Mouse (Mus musculus) hindbrain, postnatal 0 days (tissue): ENCODE measurements around the gene Gm20721. TPM values are rescaled to one million over a fixed set of nuclear protein-coding genes. Genes with fewer than 3 reads are reported as not detected.
"Not testable (repeated sequence)": the region's sequence is repeated elsewhere in the genome, so short reads cannot be mapped to it uniquely, and the experiment has no call there.

ENCODE experiments used
- ATAC-seq: fragments of 200-750 bp; cut with Nextera tagmentation; 2 replicates; pipeline ENCODE4 v1.8.0; 2017; ENCODE audit warnings: mild to moderate bottlenecking, moderate TSS enrichment, moderate library complexity
- DNase-seq: peaks from one replicate; pipeline ENCODE4 v3.0.0-alpha.2; 2015; ENCODE audit warnings: low spot score
- H3K27ac ChIP-seq: fragments of 300-500 bp; sonication (generic); 2 replicates; pipeline ENCODE4 v1.5.1; 2014; ENCODE audit warnings: mild to moderate bottlenecking
- H3K27me3 ChIP-seq: fragments of 300-500 bp; sonication (generic); 2 replicates; pipeline ENCODE4 v1.6.1; 2014; ENCODE audit warnings: low read length, mixed read lengths; ENCODE audit not compliant: insufficient read depth
- H3K36me3 ChIP-seq: fragments of 300-500 bp; sonication (generic); 2 replicates; pipeline ENCODE4 v1.6.1; 2014; ENCODE audit warnings: low read length, mixed read lengths; ENCODE audit not compliant: insufficient read depth
- H3K4me1 ChIP-seq: fragments of 300-500 bp; sonication (generic); 2 replicates; pipeline ENCODE4 v1.6.1; 2014; ENCODE audit warnings: antibody characterized with exemption, low read length, mixed read lengths; ENCODE audit not compliant: insufficient read depth
- H3K4me2 ChIP-seq: fragments of 300-500 bp; sonication (generic); 2 replicates; pipeline ENCODE4 v1.6.1; 2014; ENCODE audit warnings: low read depth, mild to moderate bottlenecking, low read length, moderate library complexity, mixed read lengths
- H3K4me3 ChIP-seq: fragments of 300-500 bp; sonication (generic); 2 replicates; pipeline ENCODE4 v1.5.1; 2014; ENCODE audit warnings: low read length
- H3K9ac ChIP-seq: fragments of 300-500 bp; sonication (generic); replicated peaks from 2 replicates; pipeline ENCODE4 v1.6.1; 2014; ENCODE audit warnings: mild to moderate bottlenecking, low read length, moderate library complexity, mixed read lengths
- H3K9me3 ChIP-seq: fragments of 300-500 bp; sonication (generic); 2 replicates; pipeline ENCODE4 v1.6.1; 2016; ENCODE audit warnings: low read length, mixed read lengths
- CTCF ChIP-seq: IDR thresholded peaks from 2 replicates; pipeline ENCODE4 v1.5.1; 2016; ENCODE audit warnings: antibody characterized with exemption, control low read depth, low read depth
- WGBS: fragments of 180-500 bp; shearing (Covaris S2); extraction: QIAGEN DNeasy Blood & Tissue Kit; methylation state at CpG from one replicate; pipeline ENCODE4 v1.1.7; 2014; 5-methylcytosine and 5-hydroxymethylcytosine counted together
- polyA plus RNA-seq: library from polyadenylated mRNA; unstranded; fragments of >200 nt; fragmentation: Nextera tagmentation; extraction: Ambion mirVana; gene quantifications from 2 replicates; pipeline ENCODE4 v1.2.1, GENCODE M21; 2015
- total RNA-seq: library from RNA; depleted of rRNA; stranded (reverse); fragments of >200 nt; gene quantifications from 2 replicates; pipeline ENCODE4 v1.2.3, GENCODE M21; 2014

Gm20721 gene
- total and polyA plus RNA-seq, 2 experiments from 2014 or later: 13.4 TPM; not detected in 1

- 91% methylated on average over 4 of the region's 4 CpGs for WGBS
- Histone ChIP-seq H3K27me3 (no peaks in the 10 kb centered on the region), H3K9ac (no peak overlapping the region), H3K4me1 (no peaks in the 10 kb centered on the region), H3K4me2 (no peak overlapping the region), H3K9me3 (peaks cover 2% of the 10 kb centered on the region; the same call in 1 of the 2 replicates), H3K27ac (no peak overlapping the region), H3K36me3 (no peaks in the 10 kb centered on the region), H3K4me3 (no peak overlapping the region)
- no peak for TF ChIP-seq CTCF
- DNase-seq: no peak
- no peak for ATAC-seq
Observed at GRCm38 (mm10) chr2:174358516-174358915, 12.0 kb upstream of the Gm20721 start.

- 98% methylated on average over 2 of the region's 2 CpGs for WGBS
- ATAC-seq, DNase-seq: not testable (repeated sequence)
Observed at GRCm38 (mm10) chr2:174346999-174347668, 622 bp upstream of the Gm20721 start.

GRCm38 (mm10) chr2:174344996-174345395 is 1.5 kb downstream of the Gm20721 start:
- DNase-seq (no peak), ATAC-seq (no peak)
- Histone ChIP-seq H3K4me2 (no peak overlapping the region), H3K4me3 (no peak overlapping the region), H3K27ac (0 out of 2 replicates have a peak overlapping the region, but pooled peaks have one; percentile 58), H3K36me3 (peaks cover 26% of the 10 kb centered on the region), H3K9me3 (no peaks in the 10 kb centered on the region), H3K27me3 (no peaks in the 10 kb centered on the region), H3K4me1 (peaks cover 16% of the 10 kb centered on the region), H3K9ac (no peak overlapping the region)
- no peak for TF ChIP-seq CTCF
- 91% methylated on average over 16 of the region's 16 CpGs for whole genome bisulfite sequencing

More at GRCm38 (mm10) chr2:174346999-174347668, 622 bp upstream of the Gm20721 start:
- not testable (repeated sequence) for H3K9me3 ChIP-seq, H3K9ac ChIP-seq, H3K27ac ChIP-seq, H3K27me3 ChIP-seq, H3K4me2 ChIP-seq, H3K4me3 ChIP-seq
- Histone ChIP-seq H3K4me1 (peaks cover 16% of the 10 kb centered on the region), H3K36me3 (peaks cover 26% of the 10 kb centered on the region)

- H3K27me3 ChIP-seq: no peaks in the 10 kb centered on the region
- 0 out of 2 replicates have a peak overlapping the region, but pooled peaks have one; percentile 4 for H3K4me2 ChIP-seq
- H3K27ac ChIP-seq: peak overlapping the region; percentile 64
- no peak for TF ChIP-seq CTCF
- no peak overlapping the region for H3K4me3 ChIP-seq
- 13% methylated on average over 3 of the region's 3 CpGs for whole genome bisulfite sequencing
- DNase-seq (peak; percentile 92), ATAC-seq (peak; percentile 71)
- peaks cover 16% of the 10 kb centered on the region for H3K4me1 ChIP-seq
- H3K9me3 ChIP-seq: no peaks in the 10 kb centered on the region
- H3K36me3 ChIP-seq: peaks cover 26% of the 10 kb centered on the region
- no peak overlapping the region for H3K9ac ChIP-seq
Observed at GRCm38 (mm10) chr2:174344003-174344655, 2.4 kb downstream of the Gm20721 start.

GRCm38 (mm10) chr2:174343566-174343965 is 2.9 kb downstream of the Gm20721 start:
- Histone ChIP-seq H3K4me3 (no peak overlapping the region), H3K27ac (peak overlapping the region; percentile 64), H3K27me3 (no peaks in the 10 kb centered on the region), H3K4me2 (0 out of 2 replicates have a peak overlapping the region, but pooled peaks have one; percentile 4), H3K4me1 (peaks cover 16% of the 10 kb centered on the region), H3K9me3 (no peaks in the 10 kb centered on the region), H3K9ac (no peak overlapping the region), H3K36me3 (peaks cover 26% of the 10 kb centered on the region)
- WGBS: 41% methylated on average over 1 of the region's 1 CpGs
- no peak for DNase-seq
- no peak for TF ChIP-seq CTCF
- no peak for ATAC-seq

- H3K9me3 ChIP-seq: no peaks in the 10 kb centered on the region
- H3K4me2 ChIP-seq: no peak overlapping the region
- ATAC-seq: no peak
- no peak overlapping the region for H3K9ac ChIP-seq
- no peak for DNase-seq
- peaks cover 26% of the 10 kb centered on the region for H3K36me3 ChIP-seq
- H3K27ac ChIP-seq: peak overlapping the region; percentile 64; the same call in 1 of the 2 replicates
- H3K4me1 ChIP-seq: peaks cover 16% of the 10 kb centered on the region
- H3K27me3 ChIP-seq: no peaks in the 10 kb centered on the region
- WGBS: 25% methylated on average over 8 of the region's 8 CpGs
- TF ChIP-seq CTCF: no peak
- no peak overlapping the region for H3K4me3 ChIP-seq
Observed at GRCm38 (mm10) chr2:174342793-174343400, 3.6 kb downstream of the Gm20721 start.
